Mouse (Mus musculus) embryonic fibroblast, embryonic 13.5 days (primary cell): ENCODE data around the gene Cacna1a.

ENCODE experiments used
- CTCF ChIP-seq: IDR thresholded peaks from 2 replicates; pipeline ENCODE4 v1.5.1; 2011; ENCODE audit warnings: mild to moderate bottlenecking, control low read depth, low read length, moderate library complexity, borderline replicate concordance; ENCODE audit not compliant: insufficient read depth
- POLR2A ChIP-seq: IDR thresholded peaks from 2 replicates; pipeline ENCODE4 v1.6.1; 2011; ENCODE audit warnings: low read depth, mild to moderate bottlenecking, control low read depth, low read length, moderate library complexity

DNA sequence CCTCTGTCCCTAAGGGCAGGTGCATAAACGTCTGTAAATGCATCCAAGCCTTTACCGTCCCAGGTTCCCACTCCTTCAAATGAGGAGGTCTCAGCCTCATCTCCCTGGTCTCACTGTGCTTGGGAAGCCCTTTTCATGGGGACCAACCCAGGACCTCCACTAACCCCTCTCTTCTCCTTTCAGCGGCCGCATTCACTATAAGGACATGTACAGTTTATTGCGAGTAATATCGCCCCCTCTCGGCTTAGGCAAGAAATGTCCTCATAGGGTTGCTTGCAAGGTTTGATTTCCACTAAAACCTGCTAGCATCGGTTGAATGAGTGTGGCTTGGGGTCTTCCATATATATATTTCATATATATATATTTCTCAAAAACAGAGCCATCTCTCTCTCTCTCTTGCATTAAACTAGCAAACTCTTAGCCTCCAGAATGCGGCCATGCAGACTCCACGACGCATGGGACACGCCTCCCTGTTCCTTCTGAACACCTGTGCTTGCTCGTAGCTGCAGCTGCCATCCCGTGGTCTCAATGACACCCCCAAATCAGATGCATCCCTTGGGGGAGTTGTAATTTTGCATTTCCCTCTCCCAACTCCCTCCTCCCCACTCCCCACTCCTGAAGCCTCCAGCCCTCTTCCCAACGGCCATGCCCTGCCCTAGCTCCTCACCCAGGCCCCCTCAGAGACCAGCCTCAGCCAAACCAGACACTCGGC lies 226.4 kb downstream of the Cacna1a start:
- no peak for TF ChIP-seq CTCF
- no peak for TF ChIP-seq POLR2A
